Mouse (Mus musculus) adrenal gland, postnatal 4 days (tissue): ENCODE data around the gene Scamp3. TPM values are rescaled to one million over a fixed set of nuclear protein-coding genes. Genes with fewer than 3 reads are reported as not detected.

Experiments
- DNase-seq, 2 experiments: peaks; one replicate each; pipeline ENCODE4 v3.0.0; 2021 to 2022; ENCODE audit warnings: low spot score in 2 of 2, mixed read lengths in 2 of 2
- microRNA-seq: library from miRNA; unstranded; fragments of <30 nt; microRNA quantifications from one replicate; pipeline ENCODE4 v1.2.0, GENCODE M21; 2021
- total RNA-seq, 2 experiments: library from RNA; stranded (reverse); gene quantifications; 2 replicates each; pipeline ENCODE4 v1.2.3; 2021

Gene Scamp3
- total RNA-seq, 2 experiments from 2014 or later, result 114 to 122 TPM

DNA sequence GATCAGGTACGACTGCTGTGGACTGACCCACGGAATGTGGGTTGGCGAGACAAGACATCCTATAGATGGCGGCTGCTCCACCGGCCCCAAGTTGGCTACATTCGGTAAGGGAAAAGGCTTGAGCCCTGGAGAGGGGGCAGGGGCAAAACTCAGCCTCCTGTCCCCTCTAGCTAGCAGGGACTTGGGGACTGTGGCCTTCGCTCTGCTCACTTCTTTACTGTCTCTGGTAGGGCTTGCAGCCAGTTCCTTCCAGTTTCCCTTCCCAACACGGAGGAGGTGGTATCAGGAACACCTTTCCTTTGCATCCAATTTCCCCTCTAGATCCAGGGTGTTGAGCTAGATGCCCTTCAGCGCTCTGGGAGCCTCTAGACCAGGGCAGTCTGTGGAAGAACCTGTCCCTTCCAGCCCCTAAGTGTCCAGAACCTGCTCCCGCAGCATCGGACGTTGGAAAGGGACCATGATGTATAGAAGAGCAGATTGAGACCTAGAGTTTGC, 48.1 kb downstream of the Scamp3 start:
- no peak for DNase-seq

DNA sequence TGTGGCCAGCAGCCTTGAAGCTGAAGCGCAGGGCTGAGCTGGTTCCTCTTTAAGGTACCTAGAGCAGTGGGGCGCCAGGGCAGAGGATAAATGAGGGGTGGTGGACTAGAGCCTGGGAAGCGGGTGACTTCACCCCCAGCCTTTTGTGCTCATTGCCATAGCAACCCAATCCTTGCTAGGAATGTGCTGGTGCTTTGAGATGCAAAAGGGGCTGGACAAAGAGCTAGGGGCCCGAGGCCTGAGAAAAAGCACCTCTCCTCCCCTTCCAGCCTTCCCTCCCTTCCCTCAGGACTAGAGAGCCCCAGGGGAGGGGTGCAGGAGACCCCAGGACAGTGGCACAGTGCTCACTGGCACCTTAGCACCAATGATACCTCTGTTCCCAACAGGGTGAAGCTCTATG, 48.6 kb downstream of the Scamp3 start:
- no peak for DNase-seq

DNA sequence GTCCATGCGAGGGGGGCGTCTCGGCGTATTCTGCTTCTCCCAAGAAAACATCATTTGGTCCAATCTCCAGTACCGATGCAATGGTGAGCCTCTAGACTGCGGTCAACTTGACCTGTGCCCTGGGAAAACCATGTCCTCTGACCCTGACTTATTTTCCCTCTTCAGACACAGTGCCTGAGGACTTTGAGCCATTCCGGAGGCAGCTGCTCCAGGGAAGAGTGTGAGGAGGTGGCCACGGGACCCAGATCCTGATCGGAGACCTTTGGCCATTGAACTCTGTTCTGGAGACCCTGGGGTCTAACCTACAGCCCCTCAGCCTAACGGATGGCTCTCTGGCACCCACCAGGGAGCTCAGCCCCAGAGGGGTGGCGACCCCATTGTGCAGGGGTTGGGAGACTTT, 49.1 kb downstream of the Scamp3 start:
- DNase-seq, result no peak

DNA sequence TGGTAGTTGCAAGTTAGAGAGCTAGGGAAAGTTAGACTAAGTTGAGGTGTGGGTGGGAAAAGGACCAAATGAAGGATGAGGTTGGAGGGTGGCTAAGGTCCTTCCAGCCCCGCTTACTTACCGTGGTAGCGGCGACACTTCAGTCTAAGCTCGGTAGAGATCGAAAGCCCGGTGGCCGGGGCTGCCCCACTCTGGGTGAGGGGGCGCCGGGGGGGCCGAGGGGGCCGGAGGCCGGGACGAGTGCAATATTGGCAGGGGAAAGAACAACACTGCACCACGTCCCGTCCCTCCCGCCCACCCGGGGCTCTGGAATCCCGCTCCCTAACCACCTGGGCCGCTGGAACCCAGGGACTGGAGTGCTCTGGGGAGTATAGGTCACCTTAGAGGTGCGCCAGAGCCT, 49.6 kb downstream of the Scamp3 start, which contains the start of gene Mtx1:
Mtx1 (minus strand) TSS at position 189 of the 400 bp plus-strand sequence.
- DNase-seq, result no peak

DNA sequence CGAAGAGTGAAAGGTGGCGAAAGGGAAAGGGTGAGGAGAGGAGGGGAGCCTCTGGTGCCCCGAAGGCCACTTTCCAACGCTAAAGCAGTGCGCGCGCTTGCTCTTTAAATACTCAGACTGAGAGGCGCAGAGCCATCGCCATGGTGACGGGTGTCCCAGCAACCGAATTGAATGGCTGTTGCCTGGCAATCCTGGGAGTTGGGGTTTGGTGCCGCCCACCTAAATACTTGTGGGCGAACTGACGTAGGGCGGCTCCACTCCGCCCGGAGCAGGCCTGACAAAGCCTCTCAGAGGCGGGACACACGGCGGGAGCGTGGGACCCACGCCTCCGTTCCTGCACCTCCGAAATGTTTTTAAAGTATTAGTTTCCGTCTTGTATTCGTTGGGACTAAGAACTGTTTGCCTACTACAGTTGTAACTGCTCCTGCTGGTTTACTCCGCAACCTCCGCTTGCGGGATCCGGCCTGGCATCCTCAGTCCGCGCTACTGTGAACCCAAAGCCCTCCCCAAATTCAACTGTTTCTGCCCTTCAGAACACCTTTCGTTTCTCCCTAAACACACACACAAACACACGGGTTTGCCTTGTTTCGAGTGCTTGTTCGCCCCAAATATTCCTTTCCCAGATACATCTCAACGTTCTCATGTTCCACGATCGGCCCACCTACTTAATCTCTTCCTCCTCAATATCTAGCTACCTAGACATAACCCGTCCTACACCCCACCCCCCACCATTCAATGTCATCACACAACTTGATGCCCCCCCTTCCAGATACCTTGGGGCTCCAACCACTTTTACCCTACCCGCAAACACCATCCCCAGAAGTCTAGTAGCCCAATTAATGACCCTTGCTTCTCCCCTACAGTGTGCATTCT, 50.3 kb downstream of the Scamp3 start:
- peak; percentile 70 to 77 for DNase-seq

DNA sequence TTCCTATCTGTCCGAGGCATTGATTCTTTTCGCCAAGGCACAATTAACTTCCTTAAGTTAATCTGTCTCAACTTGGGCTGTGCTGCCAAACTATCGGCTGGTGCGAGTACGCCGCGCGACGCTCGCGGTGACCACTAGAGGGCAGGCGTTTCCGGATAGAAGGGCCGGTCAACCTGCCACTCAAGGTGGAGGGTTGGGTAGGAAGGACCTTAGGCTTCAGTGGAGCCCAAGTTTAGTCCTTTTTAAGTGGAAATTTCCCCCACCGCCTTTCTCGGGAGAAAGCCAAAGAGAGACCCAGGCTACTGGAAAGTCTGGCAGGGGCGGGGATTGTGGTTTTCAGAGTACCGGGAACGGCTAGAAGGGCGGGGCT, 50.9 kb downstream of the Scamp3 start:
- DNase-seq, result peak; percentile 64 to 79

DNA sequence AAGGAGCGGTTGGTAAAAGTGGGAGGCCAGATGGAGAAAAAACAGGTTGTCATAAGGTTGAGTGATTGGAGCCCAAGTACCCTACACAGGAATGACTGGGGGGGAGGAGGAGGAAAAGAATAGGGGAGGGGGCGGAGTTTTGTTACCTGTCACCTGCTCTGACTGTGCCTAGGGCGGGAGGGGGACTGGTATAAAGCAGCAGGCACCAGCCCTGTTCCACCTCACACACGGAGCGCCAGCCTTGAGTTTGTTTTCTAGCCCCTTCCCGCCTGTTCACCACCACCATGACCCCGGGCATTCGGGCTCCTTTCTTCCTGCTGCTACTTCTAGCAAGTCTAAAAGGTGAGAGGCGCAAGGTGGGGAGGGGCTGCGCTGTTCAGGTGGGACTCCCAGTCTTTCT, 51.6 kb downstream of the Scamp3 start, which contains the start of gene Muc1:
Muc1 (plus strand) TSS at position 222 of the 400 bp plus-strand sequence.
- no peak for DNase-seq

DNA sequence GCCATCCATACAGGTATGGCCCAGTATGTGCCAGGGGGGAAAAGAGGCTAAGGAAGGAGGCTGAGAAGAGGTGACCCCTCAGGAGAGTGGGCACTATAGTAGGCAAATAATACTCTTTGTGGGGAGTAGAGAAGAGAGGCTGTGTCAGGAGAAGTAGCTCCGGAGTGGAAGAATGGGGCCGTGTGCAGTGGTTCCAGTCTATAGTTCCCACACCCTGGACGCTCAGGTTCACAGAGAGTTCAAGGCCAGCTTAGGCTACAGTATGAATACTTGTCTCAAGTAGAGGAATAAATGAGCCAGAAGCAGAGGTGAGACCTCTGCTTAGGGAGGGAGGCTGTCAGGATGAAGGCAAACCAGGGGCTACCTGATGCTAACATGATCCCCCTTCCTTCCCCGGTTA, 52.0 kb downstream of the Scamp3 start:
- no peak for DNase-seq

DNA sequence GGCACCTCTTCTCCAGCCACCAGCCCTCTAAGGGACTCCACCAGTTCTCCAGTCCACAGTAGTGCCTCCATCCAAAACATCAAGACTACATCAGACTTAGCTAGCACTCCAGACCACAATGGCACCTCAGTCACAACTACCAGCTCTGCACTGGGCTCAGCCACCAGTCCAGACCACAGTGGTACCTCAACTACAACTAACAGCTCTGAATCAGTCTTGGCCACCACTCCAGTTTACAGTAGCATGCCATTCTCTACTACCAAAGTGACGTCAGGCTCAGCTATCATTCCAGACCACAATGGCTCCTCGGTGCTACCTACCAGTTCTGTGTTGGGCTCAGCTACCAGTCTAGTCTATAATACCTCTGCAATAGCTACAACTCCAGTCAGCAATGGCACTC, 53.3 kb downstream of the Scamp3 start:
- DNase-seq, result no peak

DNA sequence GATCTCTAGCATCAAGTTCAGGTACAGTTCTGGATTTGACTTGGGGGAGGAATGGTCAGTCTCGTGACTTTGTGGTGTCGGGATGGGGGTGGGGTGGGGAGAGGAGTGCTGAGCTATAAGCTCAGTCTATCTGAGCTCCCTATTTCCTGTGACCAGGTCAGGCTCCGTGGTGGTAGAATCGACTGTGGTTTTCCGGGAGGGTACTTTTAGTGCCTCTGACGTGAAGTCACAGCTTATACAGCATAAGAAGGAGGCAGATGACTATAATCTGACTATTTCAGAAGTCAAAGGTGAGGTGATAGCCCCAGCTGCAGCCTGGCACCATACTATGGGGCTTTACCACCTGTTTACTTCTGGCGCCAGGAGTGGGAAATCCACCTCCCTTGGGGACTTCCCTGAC, 54.1 kb downstream of the Scamp3 start:
- no peak for DNase-seq

DNA sequence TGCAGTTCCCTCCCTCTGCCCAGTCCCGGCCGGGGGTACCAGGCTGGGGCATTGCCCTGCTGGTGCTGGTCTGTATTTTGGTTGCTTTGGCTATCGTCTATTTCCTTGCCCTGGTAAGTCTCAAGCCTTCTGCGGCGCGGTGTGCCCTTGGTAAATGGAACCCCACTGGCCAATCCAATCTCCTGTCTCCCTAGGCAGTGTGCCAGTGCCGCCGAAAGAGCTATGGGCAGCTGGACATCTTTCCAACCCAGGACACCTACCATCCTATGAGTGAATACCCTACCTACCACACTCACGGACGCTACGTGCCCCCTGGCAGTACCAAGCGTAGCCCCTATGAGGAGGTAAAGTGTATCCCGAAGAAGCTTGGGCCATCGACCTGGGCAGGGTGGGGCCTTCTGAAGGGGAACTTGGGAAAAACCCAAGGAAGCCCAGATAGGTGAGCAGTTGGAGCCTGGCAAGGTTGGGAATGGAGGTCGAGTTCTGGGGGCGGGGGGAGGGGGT, 54.6 kb downstream of the Scamp3 start:
- no peak for DNase-seq

Small RNA genes within 50 kb of the gene (microRNA-seq; reads per million reads assigned to microRNA genes)
- 92.3 reads per million, percentile 45 among the genes with 10 or more reads in this experiment for gene Mir92b

Other genes with a start within 250 kb of the Scamp3 start
- 10 to 100 TPM; 47.3 to 51.6 TPM for gene Ash1l, start 226.9 kb upstream of the Scamp3 start, total RNA-seq
- 100 to 1,000 TPM; 115 to 118 TPM for gene Dap3, start 226.3 kb upstream of the Scamp3 start, total RNA-seq
- gene Rusc1, start 84.2 kb upstream of the Scamp3 start, total RNA-seq, result 10 to 100 TPM; 21.9 to 27.4 TPM
- not detected for gene Gm43738, start 76.4 kb upstream of the Scamp3 start, total RNA-seq
- gene Fdps, start 75.5 kb upstream of the Scamp3 start, total RNA-seq, result 10 to 100 TPM; 79.4 to 85.0 TPM
- gene Pklr, start 41.3 kb upstream of the Scamp3 start, total RNA-seq, result 10 to 100 TPM; 11.2 to 24.5 TPM
- gene Hcn3, start 17.3 kb upstream of the Scamp3 start, total RNA-seq, result 10 to 100 TPM; 15.0 to 17.8 TPM
- 100 to 1,000 TPM; 103 TPM for gene Clk2, start 12.7 kb upstream of the Scamp3 start, total RNA-seq
- 10 to 100 TPM; 27.2 to 34.1 TPM for gene Fam189b, start 5.7 kb downstream of the Scamp3 start, total RNA-seq
- gene Gba, start 25.5 kb downstream of the Scamp3 start, total RNA-seq, result 10 to 100 TPM; 60.8 to 61.2 TPM
- gene Thbs3, start 37.7 kb downstream of the Scamp3 start, total RNA-seq, result 10 to 100 TPM; 31.1 to 36.7 TPM
- 100 to 1,000 TPM; 179 to 182 TPM for gene Mtx1, start 49.6 kb downstream of the Scamp3 start, total RNA-seq
- 1 to 10 TPM; 1.2 to 8.9 TPM for gene Muc1, start 51.6 kb downstream of the Scamp3 start, total RNA-seq
- 100 to 1,000 TPM; 120 to 130 TPM for gene Krtcap2, start 68.5 kb downstream of the Scamp3 start, total RNA-seq
- gene Trim46, start 68.8 kb downstream of the Scamp3 start, total RNA-seq, result 1 to 10 TPM; 3.4 to 4.9 TPM
- 100 to 1,000 TPM; 108 TPM for gene Dpm3, start 81.9 kb downstream of the Scamp3 start, total RNA-seq
- 10 to 100 TPM; 62.4 to 63.1 TPM for gene Slc50a1, start 93.1 kb downstream of the Scamp3 start, total RNA-seq
- gene Efna1, start 103.7 kb downstream of the Scamp3 start, total RNA-seq, result 10 to 100 TPM; 32.1 to 35.2 TPM
- gene Efna3, start 145.5 kb downstream of the Scamp3 start, total RNA-seq, result 1 to 10 TPM in 1 of 2 experiments, under 1 TPM in 1; 0.84 to 1.6 TPM
- 1 to 10 TPM; 3.3 to 6.1 TPM for gene Efna4, start 160.6 kb downstream of the Scamp3 start, total RNA-seq
- 10 to 100 TPM; 60.7 to 74.6 TPM for gene Adam15, start 172.5 kb downstream of the Scamp3 start, total RNA-seq
- gene Dcst2, start 184.5 kb downstream of the Scamp3 start, total RNA-seq, result under 1 TPM; 0.25 to 0.48 TPM
- gene Dcst1, start 187.8 kb downstream of the Scamp3 start, total RNA-seq, result 1 to 10 TPM in 1 of 2 experiments, under 1 TPM in 1; 0.81 to 1.2 TPM
- 10 to 100 TPM; 41.8 to 47.2 TPM for gene Zbtb7b, start 217.3 kb downstream of the Scamp3 start, total RNA-seq
- not detected for gene Lenep, start 225.3 kb downstream of the Scamp3 start, total RNA-seq
- 10 to 100 TPM; 30.9 to 36.8 TPM for gene Flad1, start 234.4 kb downstream of the Scamp3 start, total RNA-seq
- 10 to 100 TPM; 64.2 to 66.3 TPM for gene Cks1b, start 240.9 kb downstream of the Scamp3 start, total RNA-seq
- gene Shc1, start 241.0 kb downstream of the Scamp3 start, total RNA-seq, result 100 to 1,000 TPM; 142 to 145 TPM